Mouse (Mus musculus) neural tube, embryonic 10.5 days (tissue): ENCODE measurements around the gene Fmo1.
A peak's percentile ranks its signal among the peaks of the same experiment; 100 is the strongest.

Source experiments
- DNase-seq: peaks from one replicate; pipeline ENCODE4 v3.0.0-alpha.2; 2017; ENCODE audit warnings: low spot score; ENCODE audit errors: extremely low spot score

Gene Fmo1

DNA sequence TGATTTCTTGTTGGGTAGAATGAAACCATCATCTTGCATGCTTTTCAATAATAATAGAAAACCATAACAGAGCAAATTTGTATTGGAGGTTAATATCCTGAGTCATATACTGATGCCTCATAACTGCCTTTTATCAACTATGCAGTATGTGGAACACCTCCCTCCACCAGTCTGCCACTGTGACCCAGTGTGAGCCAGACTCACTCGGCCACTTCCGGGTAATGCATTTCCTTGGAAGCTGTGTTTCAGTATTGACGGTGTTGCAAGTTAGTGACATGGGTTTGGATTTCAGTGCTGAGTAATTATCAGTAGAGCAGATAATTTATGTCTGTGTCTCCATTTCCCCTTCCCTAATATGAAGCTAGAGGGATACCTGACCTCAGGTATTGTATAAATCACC, 2.8 kb downstream of the Fmo1 start:
- no peak for DNase-seq

DNA sequence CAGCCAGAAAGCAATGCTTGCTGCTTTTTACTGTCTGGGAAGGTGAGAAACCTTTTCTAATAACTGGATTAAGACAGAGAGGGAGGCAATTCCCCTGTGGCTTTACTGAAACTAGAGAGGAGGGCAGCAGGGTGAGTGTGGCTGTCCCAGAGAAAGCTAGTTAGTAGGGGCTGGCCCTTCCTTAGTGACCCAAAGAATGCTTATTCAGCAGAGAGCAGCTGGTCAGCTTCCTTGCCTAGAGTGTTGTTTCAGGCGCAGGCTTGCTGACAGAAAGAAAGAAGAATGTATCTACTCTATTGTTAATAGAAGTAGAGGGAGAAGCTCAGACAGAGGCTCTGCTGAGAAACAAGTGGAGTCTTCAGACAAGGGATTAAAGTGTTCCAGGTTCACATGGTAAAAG, 4.1 kb downstream of the Fmo1 start:
- no peak for DNase-seq

DNA sequence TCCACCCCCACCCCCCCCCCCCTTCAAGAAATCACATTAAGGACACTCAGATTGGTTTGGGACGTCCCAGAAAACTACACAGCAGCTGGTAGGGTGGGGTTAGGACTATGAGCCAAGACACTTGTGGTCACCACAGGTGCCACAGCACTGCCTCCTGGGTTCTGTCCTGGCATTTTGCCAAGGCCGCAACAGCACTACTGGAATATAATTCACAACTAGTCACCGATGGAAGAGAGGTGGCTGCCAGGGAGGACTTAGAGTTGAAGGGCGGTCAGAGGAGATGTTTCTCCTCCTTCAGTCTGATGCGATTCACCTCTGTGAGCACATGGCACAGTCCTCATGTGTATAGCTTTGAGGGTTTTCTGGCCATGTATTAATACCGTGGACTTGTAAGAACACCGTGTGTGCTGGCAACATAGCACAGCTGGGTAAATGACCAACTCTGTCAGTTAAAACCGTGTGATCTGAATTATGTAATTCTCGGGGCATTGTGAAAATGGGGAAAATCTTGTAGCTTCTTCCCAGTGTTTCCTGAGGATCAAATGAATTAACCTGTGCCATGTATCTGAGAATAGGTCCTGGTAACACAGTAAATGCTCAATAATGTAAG, 6.3 kb downstream of the Fmo1 start:
- DNase-seq: no peak

DNA sequence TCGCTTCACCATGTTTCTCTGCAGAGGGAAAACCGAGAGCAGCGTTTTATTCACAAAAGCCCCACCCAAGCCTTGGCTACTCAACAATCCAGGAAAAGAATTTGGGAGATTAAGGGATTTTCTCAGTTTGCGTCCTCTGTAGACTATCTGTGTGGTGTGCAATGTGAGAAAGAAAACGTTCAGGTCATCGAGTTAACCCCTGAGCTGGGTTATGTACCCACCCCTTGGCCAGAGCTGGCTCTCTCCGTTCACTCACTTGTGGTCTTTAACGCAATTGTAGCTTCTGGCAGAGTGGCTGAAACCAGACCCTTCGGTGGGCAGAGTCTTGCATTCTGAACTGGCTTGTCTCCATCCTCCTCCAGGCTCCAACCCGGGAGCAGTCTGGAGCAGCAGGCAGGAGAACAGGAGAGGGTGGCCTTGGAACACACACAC, 6.8 kb downstream of the Fmo1 start:
- DNase-seq: no peak

DNA sequence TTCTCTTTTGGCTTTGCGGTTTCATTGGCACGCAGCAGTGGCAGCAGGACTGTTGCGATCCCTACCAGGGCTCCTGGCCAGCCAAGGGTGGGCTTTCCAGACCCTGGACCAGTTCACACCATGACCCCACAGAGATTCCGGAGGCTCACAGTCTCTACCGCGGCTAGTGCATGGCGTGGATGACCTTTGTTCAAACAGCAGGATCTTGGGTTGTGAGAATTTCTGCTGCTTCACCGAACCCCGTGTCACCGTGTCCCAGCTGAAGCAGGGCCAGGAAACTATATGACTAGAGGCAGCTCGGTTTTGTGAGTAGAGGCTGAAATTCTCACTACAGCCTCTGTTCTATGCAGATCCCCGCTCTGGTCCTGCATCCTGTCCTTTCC, 7.7 kb downstream of the Fmo1 start:
- no peak for DNase-seq

DNA sequence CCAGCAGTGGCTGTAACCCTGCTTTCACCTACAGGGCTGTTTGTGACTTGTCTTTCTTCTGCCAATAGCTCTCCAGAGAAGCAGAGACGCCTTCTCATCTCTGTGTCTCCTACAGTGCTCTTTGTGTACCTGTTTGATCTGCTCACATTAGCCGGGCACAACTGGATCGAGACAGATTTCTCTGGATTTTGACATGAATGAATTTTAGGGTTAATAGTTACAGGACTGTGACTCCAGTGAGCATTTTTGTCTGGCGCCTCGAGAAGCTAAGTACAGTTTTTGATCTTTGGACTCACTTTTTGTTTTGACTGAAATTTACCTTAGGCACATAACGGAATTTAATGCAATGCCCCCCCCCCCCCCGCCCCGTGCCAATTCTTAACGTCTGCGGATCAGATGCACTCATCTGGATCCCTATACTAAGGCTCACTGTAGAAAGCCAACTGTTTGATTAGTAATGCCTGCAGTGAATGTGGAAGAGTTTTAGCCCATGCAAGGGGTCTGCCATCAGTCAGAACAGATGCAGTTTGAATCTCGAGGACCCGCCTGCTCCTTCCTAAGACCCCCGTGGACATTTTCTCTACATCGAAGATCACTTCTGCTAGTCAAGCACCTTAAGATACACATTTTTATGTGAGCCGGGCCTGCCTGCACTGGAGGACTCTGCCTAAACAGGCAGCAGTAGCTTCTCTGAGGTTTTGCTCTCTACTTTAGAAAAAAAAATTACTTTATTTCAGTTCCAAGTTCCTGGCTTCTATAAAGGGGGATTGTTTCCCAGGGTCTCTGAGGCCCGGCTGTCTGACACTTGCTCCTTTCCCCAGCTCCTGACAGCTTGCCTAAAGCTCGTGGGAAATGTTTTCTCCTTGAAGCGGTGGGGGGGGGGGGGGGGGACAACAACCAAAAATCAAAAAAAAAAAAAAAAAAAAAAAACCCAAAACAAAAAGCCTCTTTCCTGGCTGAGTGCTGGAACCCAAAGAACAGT, 8.4 kb downstream of the Fmo1 start:
- no peak for DNase-seq

DNA sequence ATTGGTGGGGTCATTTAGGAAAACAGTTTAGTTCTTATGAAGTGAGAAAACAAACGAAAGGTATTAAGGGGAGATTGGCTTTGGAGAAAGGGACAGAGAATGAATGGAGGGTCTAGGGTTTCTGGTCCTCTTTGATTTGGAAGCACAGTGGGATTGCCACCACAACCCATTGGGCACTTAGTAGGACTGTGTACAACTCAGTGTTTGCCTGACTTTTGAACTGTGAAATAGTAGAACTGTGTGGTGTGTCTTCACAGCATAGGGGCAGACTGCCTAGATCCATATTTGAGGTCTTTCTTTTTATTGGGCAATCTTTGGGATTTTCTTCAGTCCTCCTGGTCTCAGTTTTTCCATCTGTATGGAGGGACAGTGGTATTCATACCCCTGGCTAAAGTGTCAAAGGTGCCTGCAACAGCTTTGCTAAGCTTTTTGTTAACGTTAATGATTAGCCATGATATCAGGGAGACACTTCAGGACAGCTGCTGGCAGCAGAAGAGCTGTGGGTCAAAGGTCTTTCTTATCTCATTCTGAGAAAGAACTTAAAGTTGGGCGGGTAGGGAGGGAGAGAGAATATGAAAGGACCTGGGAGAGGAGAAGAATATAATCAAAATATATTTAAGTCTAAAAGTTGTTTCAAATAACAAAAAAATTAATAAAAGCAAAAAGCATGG, 12.5 kb downstream of the Fmo1 start:
- DNase-seq: no peak

DNA sequence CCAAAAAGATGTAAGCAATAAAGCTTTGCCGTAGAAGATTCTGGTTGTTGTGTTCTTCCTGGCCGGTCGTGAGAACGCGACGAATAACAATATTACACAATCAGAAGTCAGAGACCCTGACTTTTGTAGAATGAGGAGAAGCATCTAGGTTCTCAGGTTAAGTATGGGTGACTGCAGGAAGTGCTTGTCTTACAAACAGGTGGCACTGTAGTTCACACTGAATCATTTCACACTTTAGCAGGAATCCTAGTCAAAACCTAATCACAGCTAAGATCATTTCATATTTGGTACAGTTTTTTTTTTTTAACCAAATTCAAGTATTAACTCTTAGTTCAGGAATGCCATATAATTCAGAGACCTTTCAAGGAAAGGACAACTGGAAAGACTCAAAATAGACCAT, 18.9 kb downstream of the Fmo1 start:
- no peak for DNase-seq

DNA sequence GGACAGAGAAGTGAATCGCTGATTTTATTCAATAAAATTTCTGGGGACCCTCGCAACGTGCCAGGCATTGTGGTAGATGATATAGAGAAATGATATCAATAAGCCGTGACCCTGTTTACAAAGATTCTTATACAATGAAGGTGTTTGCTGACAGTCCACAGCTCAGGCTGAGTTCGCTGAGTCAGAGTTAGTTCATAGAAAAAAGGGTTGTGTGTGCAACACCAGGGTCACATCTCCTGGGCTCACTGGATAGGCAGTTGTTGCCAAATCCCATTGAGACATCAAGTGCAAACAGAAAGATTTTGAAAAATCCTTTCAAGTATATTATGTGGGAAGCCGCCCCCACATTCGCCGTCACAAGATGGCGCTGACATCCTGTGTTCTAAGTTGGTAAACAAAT, 26.2 kb downstream of the Fmo1 start:
- no peak for DNase-seq

DNA sequence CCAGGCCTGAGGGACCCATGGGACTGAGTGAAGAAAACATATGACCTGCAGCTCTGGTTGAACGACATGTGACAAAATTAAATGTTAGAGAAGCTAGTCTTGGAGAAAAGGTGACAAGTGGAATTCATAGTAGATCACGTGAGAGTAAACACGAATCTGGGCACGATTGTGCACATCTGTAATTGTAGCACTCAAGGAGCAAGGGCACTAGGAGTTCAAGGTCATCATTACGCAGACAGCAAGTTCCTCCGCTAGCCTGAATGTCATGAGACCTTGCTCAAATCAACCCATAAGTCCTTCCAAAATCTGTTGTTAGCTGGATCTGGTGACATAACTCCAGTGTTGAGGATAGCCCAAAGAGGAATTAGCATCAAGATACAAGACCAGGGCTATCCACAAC, 27.4 kb downstream of the Fmo1 start:
- DNase-seq: no peak

DNA sequence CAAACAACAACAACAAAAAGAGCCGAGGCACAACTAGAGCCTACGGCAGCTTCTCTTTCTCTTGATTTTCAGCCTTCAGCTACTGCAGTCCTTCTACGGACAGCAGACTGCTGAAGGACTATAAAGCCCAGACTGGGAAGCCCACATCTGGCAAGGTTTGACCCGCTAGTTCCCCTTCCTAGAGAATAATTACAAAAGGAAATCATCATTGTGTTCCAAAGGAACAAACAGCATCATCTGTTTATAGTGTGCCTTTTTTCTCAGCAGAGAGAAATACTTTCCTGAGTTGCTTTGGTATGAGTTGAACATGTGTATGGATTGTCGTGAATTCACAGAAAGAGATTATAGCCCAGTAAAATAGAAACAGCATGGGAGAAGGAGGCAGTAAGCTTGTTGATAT, 32.1 kb downstream of the Fmo1 start:
- no peak for DNase-seq

DNA sequence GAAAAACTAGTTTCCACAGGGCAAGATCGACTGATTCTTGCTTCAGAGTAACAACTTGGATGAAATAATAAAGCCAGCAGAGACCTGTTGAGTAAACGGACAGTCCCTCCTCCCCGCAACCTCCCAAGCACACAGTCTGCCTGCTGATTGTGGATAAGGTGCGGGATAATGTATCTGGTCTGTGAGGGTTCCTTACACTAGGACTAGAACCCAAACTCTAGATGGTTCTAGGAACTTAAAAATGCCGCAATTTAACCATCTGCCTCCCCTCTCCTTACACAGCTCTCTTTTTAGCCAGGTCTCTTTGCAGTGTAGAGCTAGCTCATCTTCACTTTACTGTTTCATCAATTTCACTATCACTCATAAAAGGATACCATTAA, 33.8 kb downstream of the Fmo1 start:
- DNase-seq: peak; percentile 23

DNA sequence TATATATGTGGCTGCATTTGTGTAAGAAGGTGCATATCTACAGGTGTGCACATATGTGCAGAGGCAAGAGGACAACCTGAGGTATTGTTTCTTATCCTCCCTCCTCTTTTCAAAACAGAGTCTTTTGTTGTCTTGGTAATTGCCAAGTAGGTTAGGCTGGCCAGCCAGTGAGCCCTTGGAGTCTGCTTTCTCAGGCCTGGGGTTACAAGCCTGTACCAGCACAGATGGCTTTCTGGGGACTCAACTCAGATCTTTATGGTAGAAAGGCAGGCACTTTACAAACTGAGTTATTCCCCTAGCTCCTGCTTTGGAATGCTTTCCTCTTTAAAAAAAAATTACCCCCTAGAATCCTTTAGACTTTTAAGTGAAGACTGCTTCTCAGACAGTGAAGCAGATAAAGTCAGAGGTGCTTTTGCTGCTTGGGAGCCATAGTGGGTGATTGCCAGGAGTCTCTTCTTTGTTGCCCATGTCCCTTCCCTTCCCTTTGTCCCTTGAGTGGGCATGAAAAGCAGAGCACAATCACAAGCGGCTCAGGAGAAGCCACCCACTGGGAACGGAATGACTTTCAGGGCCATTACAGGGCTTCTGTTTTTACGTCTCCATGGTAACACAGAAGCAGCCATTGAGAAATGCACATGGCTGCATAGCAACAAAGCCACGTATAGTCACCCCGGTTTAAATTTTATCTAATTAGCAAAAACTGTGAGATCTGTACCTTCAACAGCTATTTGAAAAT, 34.4 kb downstream of the Fmo1 start:
- peak; percentile 69 for DNase-seq

DNA sequence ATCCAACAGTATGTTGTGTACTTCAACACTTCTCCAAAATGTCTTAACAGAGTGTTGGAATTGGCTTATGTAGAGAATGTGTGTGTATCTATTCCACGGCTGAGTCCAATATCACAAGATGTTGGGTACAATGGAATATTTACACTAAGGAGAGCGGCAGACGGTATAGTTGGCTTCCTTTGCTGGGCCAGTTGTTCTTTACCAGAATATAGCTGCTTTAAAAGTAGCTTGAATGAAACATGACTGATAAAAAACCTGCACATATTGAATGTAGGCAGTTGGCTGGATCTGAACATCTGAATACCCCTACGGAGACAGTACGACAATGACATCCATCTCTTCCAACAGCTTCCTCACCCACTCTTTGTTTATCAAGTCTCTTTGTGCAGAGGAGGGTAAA, 47.1 kb downstream of the Fmo1 start:
- DNase-seq: no peak

DNA sequence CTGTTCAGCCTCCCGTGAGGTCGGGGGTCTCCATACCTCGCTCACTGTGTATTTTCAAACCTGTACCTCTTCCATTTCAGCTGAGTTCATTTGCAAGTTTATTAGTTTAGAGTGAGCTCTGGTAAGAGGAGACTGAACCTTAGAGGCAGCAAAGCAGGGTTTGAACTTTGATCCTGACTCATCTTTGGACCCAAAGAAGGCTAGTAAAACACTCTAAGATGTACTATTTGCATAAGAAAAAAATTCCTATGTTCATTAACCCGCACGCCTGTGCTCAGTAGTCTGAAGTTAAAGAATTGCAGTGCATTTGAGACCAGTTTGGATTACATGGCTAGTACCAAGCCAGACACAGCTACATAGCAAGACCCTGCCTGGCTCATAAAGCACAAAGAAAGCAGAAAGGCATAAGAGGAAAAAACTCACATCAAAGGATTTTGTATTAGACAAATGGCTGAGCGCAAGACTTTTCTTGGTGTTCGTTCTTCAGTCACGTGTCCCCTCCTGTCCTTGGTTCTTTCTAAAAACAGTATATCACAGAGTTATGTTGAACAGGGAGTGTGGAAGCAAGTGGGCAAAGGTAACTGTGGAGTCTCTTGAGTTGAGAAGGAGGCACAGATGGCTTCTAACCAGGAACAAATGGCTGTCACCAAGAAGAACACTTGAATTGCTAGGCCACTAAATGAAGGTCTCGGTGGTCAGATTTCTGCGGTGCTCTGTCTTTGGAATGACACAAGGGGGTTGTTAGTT, 50.9 kb downstream of the Fmo1 start:
- no peak for DNase-seq

DNA sequence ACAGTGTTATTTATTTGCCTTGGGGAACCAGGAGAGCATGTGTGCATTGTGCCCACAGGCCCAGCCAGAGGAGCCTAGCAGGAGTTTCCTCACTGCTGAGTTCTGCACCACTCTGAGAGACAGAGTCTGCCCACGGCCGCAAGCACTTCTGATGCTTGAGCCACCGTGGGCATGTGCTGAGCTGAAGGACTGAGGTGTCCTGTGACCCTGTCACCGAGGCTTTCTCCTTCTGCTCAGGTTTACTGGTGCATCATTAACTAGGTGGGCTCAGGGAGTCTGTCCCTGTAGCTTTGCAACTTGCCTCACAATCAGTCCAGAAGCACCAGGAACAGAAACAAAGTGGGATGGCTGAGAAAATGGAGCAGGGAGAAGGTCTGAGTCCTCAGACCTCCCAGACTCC, 51.5 kb downstream of the Fmo1 start:
- DNase-seq: no peak

DNA sequence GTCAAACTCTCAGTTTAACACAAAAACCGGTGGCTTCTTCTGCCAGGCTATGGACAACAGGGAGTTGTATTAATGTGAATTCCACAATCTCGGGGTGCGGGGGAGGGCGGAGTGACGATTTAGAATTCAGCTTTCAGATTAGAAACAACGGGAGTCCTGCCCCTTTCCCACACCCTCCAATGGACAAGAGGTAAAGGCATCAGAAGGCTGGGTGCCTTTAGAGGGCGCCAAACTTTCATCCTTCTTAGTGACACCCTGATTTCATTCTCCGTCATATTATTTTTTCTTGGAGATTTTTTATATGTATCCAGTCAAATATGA, 52.6 kb downstream of the Fmo1 start, which contains the start of gene Fmo4:
TSS of gene Fmo4 (minus strand) at position 137 of the 321 bp plus-strand sequence.
- DNase-seq: no peak

DNA sequence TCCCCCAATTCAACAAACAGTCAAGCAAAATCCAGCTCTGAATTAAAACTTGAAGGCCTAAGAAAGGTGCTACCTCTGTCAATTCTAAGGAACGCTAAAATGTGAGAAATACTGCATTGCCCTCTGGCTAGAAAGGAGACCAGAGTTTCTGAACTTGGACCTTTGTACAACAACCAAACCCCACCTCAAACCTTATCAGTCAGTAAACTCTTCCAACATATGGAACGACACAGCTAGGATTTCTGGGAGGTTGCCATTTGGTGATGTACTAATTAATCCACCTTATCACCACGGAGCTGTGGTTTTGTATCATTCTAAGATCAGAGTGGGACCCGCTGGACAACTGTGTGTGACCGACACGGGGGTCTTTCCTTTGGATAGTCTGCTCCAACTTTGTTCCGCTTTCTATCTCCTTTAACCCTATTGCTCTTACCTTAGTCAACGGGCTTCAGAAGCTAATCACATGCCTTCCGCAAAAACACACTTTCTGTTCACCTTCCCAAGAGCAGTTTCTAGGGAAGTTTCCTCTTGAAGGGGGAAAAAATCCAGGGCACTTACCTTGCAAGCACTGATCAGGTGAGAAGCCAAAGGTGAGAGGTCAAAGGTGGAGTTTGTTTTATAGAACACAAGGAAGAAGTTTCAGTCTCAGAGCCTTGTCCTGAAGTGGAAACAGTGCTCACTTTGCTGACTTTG, 53.1 kb downstream of the Fmo1 start:
- no peak for DNase-seq

DNA sequence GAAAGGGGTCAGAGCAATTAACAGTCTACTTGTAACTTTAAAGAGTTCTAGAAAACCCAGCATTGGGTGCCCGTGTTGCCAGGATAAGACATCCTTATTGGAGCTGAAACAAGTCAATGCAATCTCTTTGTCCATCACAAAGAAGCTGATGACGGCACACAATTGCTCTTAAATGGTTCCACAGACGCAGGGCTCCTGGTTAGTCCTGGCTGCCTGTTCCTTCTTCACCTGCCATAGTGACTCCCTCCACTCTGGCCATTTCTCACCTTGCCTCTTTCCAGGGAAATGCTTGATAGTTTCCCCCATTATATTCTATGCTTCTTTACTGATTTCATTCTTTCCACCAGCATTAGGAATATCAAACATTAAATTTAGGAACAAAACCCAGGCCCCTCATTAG, 57.9 kb downstream of the Fmo1 start:
- no peak for DNase-seq

DNA sequence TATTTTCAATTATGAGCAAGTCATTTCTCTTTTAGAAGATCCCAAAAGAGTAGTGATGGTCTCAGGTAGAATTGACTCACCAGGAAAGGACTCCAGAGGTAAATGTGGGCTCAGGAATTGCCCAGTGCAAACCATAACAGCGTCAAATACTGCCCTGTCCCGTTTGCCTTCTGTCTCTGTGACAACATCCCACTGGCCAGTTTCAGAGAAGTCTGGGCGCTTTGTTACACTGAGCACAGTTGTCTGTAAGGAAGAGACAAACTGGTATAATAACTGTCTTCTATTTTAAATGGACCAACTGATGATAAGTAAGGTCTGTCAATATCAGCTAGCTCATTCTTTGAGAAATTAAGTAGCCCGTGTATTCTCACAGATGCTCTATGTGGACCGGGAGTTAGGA, 59.0 kb downstream of the Fmo1 start:
- DNase-seq: no peak

DNA sequence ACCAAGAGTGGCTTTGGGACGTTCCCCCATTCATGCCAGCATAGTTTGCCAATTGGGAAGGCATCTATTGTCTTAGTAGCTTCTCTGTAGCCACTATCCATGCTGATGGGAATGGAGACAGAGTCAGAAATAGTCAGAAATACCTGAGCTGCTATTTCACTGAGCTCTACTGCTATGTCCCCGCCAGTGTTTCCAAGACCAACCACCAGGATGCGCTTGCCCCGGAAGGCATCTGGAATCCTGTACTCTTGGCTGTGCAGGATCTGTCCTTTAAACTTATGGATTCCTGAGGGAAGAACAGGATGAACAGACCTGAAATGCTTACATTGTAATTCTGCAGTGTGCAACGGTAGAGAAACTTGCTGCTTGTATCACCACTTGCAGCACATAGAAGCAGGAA, 61.4 kb downstream of the Fmo1 start:
- DNase-seq: no peak
